Mouse (Mus musculus) forebrain, embryonic 10.5 days (tissue): ENCODE data around the gene Rps13. TPM values are rescaled to one million over a fixed set of nuclear protein-coding genes. Genes with fewer than 3 reads are reported as not detected.
A peak's percentile ranks its signal among the peaks of the same experiment; 100 is the strongest.
"Not testable (repeated sequence)": the region's sequence is repeated elsewhere in the genome, so short reads cannot be mapped to it uniquely, and the experiment has no call there.

Experiments used
- DNase-seq: peaks from one replicate; pipeline ENCODE4 v3.0.0-alpha.2; 2017; ENCODE audit warnings: low spot score; ENCODE audit errors: extremely low spot score
- H3K27ac ChIP-seq: fragments of 300-500 bp; sonication (generic); 2 replicates; pipeline ENCODE4 v1.5.1; 2016; ENCODE audit warnings: mild to moderate bottlenecking
- H3K27me3 ChIP-seq: fragments of 300-500 bp; sonication (generic); 2 replicates; pipeline ENCODE4 v1.6.1; 2016; ENCODE audit warnings: mild to moderate bottlenecking; ENCODE audit not compliant: poor library complexity, severe bottlenecking
- H3K36me3 ChIP-seq: fragments of 300-500 bp; sonication (generic); replicated peaks from 2 replicates; pipeline ENCODE4 v1.6.1; 2016; ENCODE audit warnings: mild to moderate bottlenecking, moderate library complexity
- H3K4me1 ChIP-seq: fragments of 300-500 bp; sonication (generic); 2 replicates; pipeline ENCODE4 v1.6.1; 2016
- H3K4me3 ChIP-seq: fragments of 300-500 bp; sonication (generic); 2 replicates; pipeline ENCODE4 v1.5.1; 2016; ENCODE audit warnings: mild to moderate bottlenecking, moderate library complexity
- H3K9me3 ChIP-seq: fragments of 300-500 bp; sonication (generic); 2 replicates; pipeline ENCODE4 v1.6.1; 2016; ENCODE audit warnings: mild to moderate bottlenecking, moderate library complexity
- WGBS: fragments of 180-500 bp; shearing (Covaris S2); methylation state at CpG from one replicate; pipeline ENCODE4 v1.1.7; 2016; 5-methylcytosine and 5-hydroxymethylcytosine counted together
- polyA plus RNA-seq: library from polyadenylated mRNA; unstranded; fragments of >200 nt; fragmentation: Nextera tagmentation; extraction: Ambion mirVana; gene quantifications from 2 replicates; pipeline ENCODE4 v1.2.1, GENCODE M21; 2016

Gene Rps13
- polyA plus RNA-seq: 830 and 840 TPM in 2 replicates

- Histone ChIP-seq H3K9me3 (no peaks in the 10 kb centered on the region), H3K36me3 (peaks cover 64% of the 10 kb centered on the region), H3K4me3 (peak within 1 kb of the TSS; percentile 92), H3K27ac (peak within 1 kb of the TSS; percentile 98), H3K27me3 (no peaks in the 10 kb centered on the region), H3K4me1 (peaks cover 27% of the 10 kb centered on the region)
- DNase-seq: peak; percentile 96
- under 1% methylated on average over 78 of the region's 78 CpGs for WGBS
Observed at GRCm38 (mm10) chr7:116333713-116334668, at the start of gene Rps13. TSS of gene Rps13 (minus strand) at chr7:116334195.

GRCm38 (mm10) chr7:116379181-116379580 lies 45.2 kb upstream of the Rps13 start:
- 87% methylated on average over 6 of the region's 6 CpGs for WGBS
- not testable (repeated sequence) for H3K4me3 ChIP-seq, H3K9me3 ChIP-seq, H3K27ac ChIP-seq, H3K4me1 ChIP-seq, H3K27me3 ChIP-seq, DNase-seq
- peaks cover 70% of the 10 kb centered on the region for H3K36me3 ChIP-seq

- WGBS: 85% methylated on average over 1 of the region's 1 CpGs
Observed at GRCm38 (mm10) chr7:116374284-116374683, 40.3 kb upstream of the Rps13 start.

GRCm38 (mm10) chr7:116336226-116336625 lies 2.2 kb upstream of the Rps13 start:
- no peaks in the 10 kb centered on the region for H3K9me3 ChIP-seq
- H3K27me3 ChIP-seq: no peaks in the 10 kb centered on the region
- H3K36me3 ChIP-seq: peaks cover 63% of the 10 kb centered on the region
- H3K4me3 ChIP-seq: no peak overlapping the region
- peak; percentile 46 for DNase-seq
- H3K4me1 ChIP-seq: peaks cover 27% of the 10 kb centered on the region
- 68% methylated on average over 1 of the region's 1 CpGs for WGBS
- H3K27ac ChIP-seq: no peak overlapping the region

More at GRCm38 (mm10) chr7:116374284-116374683, 40.3 kb upstream of the Rps13 start:
- H3K9me3 ChIP-seq: no peaks in the 10 kb centered on the region
- no peaks in the 10 kb centered on the region for H3K27me3 ChIP-seq
- no peak for DNase-seq
- peaks cover 74% of the 10 kb centered on the region for H3K36me3 ChIP-seq
- no peak overlapping the region for H3K4me3 ChIP-seq
- H3K4me1 ChIP-seq: no peaks in the 10 kb centered on the region
- no peak overlapping the region for H3K27ac ChIP-seq

- WGBS: 91% methylated on average over 6 of the region's 6 CpGs
- no peak for DNase-seq
- Histone ChIP-seq H3K9me3 (no peaks in the 10 kb centered on the region), H3K4me1 (peaks cover 27% of the 10 kb centered on the region), H3K36me3 (peaks cover 64% of the 10 kb centered on the region), H3K27ac (no peak overlapping the region), H3K27me3 (no peaks in the 10 kb centered on the region), H3K4me3 (peak overlapping the region; percentile 92)
Observed at GRCm38 (mm10) chr7:116335133-116335532, 1.1 kb upstream of the Rps13 start.

DNA sequence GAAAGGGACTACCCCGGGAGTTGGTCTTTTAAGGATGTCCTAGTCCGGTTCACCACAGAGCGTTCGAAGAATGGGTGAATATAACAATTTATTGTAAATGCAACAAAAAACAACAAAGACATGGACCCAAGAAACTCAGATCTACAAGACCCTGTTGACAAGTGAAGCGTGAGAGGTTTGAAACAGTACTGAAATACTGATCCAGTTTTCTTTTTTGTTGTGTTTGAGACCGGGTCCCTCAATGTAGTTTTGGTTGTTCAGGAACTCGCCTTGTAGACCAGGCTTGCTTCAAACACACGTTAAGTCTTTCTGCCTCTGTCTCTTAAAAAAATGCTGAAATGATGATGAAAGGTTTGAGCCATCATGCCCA lies 659 bp upstream of the Rps13 start:
- WGBS: 26% methylated on average over 8 of the region's 8 CpGs
- no peak for DNase-seq
- peak overlapping the region; percentile 98 for H3K27ac ChIP-seq

DNA sequence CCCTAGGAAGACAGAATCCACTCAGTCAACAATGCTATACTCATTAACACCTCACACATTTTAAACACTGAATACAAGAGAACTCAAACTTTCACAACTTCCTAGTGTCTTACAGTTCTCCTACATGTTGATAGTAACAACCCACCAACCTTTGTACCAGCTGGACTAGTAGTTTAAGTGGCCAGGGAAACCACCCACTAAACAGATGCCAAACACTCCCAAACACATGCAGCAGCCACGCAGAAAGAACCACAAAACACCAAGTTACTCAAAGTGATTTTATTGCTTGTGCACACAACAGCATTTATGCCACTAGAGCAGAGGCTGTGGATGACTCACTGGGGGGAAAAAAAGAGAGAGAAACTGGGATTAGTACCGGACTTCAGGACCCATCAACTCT lies 2.7 kb downstream of the Rps13 start:
- no peak for DNase-seq
- Histone ChIP-seq H3K4me3 (no peak overlapping the region), H3K4me1 (peaks cover 27% of the 10 kb centered on the region), H3K27me3 (no peaks in the 10 kb centered on the region), H3K9me3 (no peaks in the 10 kb centered on the region), H3K36me3 (peaks cover 66% of the 10 kb centered on the region), H3K27ac (no peak overlapping the region)
- 96% methylated on average over 2 of the region's 2 CpGs for WGBS

More for the DNA sequence above, 659 bp upstream of the Rps13 start:
- H3K9me3 ChIP-seq: no peaks in the 10 kb centered on the region
- peaks cover 27% of the 10 kb centered on the region for H3K4me1 ChIP-seq
- H3K27me3 ChIP-seq: no peaks in the 10 kb centered on the region
- peak overlapping the region; percentile 92 for H3K4me3 ChIP-seq
- peaks cover 64% of the 10 kb centered on the region for H3K36me3 ChIP-seq

DNA sequence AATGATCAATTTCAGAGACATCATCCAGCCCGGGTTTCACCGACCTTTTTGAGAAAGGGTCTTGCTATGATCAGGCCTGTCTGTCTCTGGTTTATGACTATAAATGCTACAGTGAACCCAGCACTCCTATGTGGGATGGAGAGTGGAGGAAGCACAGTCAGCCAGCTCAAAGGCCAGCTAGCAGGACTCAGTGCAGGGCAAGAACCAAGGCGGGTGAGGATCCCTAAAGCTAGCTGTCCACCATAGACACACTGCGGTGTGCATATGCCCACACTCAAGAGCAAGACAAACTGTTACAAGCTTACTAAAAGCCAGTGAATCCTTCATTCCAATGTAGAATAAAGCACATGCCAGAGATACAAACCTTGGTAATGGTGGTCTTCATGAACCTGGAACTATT lies 4.1 kb downstream of the Rps13 start:
- H3K9me3 ChIP-seq: no peaks in the 10 kb centered on the region
- H3K36me3 ChIP-seq: peaks cover 59% of the 10 kb centered on the region
- no peak overlapping the region for H3K27ac ChIP-seq
- WGBS: 93% methylated on average over 4 of the region's 4 CpGs
- peaks cover 23% of the 10 kb centered on the region for H3K4me1 ChIP-seq
- H3K4me3 ChIP-seq: no peak overlapping the region
- DNase-seq: no peak
- H3K27me3 ChIP-seq: no peaks in the 10 kb centered on the region

DNA sequence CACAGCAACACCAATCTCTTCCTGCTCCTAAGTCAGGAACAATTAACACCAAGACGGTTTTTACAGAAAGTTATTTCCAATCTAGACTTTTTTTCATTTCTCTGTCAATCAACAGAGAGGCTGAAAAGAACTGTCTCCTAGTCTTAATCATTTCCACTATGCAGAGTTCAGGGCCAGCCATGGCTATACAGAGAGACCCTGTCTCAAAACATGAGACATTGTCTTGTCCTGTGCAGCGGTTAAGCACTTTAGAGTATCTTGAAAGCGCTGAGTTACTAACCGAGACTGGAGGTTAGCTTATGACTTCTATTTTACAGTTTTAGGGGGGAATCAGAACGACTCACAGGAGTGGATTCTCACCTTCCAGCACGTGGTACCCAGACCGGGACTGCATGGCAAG lies 5.2 kb downstream of the Rps13 start:
- Histone ChIP-seq H3K4me3 (no peak overlapping the region), H3K9me3 (no peaks in the 10 kb centered on the region), H3K27ac (no peak overlapping the region), H3K27me3 (no peaks in the 10 kb centered on the region), H3K4me1 (peaks cover 17% of the 10 kb centered on the region), H3K36me3 (peaks cover 59% of the 10 kb centered on the region)
- WGBS: 83% methylated on average over 7 of the region's 7 CpGs
- no peak for DNase-seq

- Histone ChIP-seq H3K36me3 (peaks cover 57% of the 10 kb centered on the region), H3K27me3 (no peaks in the 10 kb centered on the region), H3K27ac (no peak overlapping the region), H3K4me3 (no peak overlapping the region), H3K4me1 (peaks cover 18% of the 10 kb centered on the region), H3K9me3 (no peaks in the 10 kb centered on the region)
- 92% methylated on average over 5 of the region's 5 CpGs for WGBS
- no peak for DNase-seq
Observed at GRCm38 (mm10) chr7:116327901-116328300, 6.1 kb downstream of the Rps13 start.

DNA sequence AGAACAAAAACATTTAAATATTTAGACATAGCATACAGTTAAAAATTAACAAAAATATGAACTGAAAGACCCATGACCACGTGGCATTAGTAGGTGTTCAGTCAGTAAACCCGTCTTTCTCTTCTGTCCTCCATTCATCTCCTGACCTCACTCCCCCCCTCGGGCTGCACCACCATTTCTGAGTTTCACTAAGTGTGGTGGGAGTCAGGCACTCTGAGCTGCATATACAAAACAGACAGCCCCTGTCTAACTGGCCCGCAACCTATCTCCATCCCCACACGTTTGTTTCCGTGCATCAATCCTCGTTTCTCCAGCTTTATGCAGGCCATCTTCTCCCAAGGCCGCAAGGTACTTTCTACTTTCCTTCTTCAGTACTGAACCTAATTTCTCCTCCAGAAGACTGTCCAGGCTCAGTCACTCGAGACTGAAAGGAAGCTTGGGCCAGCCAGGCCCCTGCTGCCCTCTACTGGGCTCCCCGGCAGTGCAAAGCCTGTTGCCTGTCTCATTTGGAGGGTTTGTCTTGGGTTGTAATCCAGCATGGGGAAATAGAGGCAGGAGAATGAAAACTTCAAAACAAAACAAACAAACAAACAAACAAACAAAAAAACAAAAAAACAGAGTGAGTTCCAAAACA lies 10.5 kb downstream of the Rps13 start:
- H3K4me3 ChIP-seq: no peak overlapping the region
- no peaks in the 10 kb centered on the region for H3K9me3 ChIP-seq
- H3K4me1 ChIP-seq: 0 out of 2 replicates have a peak, but pooled peaks cover 4% of the 10 kb centered on the region
- DNase-seq: peak; percentile 68
- H3K27me3 ChIP-seq: no peaks in the 10 kb centered on the region
- H3K27ac ChIP-seq: no peak overlapping the region
- peaks cover 12% of the 10 kb centered on the region for H3K36me3 ChIP-seq
- 35% methylated on average over 10 of the region's 10 CpGs for WGBS

DNA sequence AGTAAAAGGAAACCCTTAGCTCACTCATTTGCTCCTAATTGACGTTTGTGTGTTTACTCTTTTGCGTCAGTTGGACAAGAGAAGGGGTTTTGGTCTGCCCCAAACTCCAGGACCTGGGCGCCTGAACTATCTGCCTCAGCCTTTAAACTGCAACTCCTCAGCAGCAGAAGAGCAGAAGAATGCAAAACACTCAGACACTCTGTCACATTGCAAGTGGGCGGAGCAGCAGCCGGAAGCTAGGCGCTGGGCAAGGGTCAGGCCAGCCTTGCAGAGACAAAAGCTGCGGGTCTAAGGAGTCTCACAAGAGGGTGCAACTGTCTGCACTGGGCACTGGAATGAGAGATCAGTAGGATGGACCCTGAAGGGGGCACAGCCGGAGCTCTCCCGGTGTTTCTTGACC lies 24.5 kb downstream of the Rps13 start:
- H3K36me3 ChIP-seq: peaks cover 3% of the 10 kb centered on the region; the same call in 1 of the 2 replicates
- H3K9me3 ChIP-seq: no peaks in the 10 kb centered on the region
- WGBS: 16% methylated on average over 9 of the region's 9 CpGs
- DNase-seq: peak; percentile 41
- H3K4me3 ChIP-seq: peak overlapping the region; percentile 74
- H3K27ac ChIP-seq: peak overlapping the region; percentile 96
- H3K27me3 ChIP-seq: peaks cover 11% of the 10 kb centered on the region
- peaks cover 46% of the 10 kb centered on the region for H3K4me1 ChIP-seq

DNA sequence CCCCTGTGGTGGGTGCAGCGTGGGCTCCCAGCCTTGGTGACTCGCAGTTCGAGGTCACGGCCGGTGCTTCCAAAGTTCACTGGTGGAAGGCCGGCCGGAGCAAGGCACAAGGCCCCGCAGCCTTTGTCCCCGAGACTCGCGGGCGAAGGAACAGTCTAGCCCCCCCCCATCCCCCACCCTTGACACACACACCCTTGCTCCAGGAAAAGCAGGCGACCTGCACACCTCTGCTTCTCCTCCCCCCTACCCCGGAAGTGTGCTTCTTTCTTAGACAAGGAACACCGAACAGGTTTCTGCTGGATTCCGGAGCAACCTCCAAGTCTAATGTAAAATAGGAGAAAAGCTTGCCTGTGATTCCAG lies 25.4 kb downstream of the Rps13 start:
- Histone ChIP-seq H3K4me3 (peak overlapping the region; percentile 74), H3K36me3 (peaks cover 11% of the 10 kb centered on the region), H3K27ac (peak overlapping the region; percentile 96), H3K9me3 (no peaks in the 10 kb centered on the region), H3K27me3 (peaks cover 11% of the 10 kb centered on the region), H3K4me1 (peaks cover 46% of the 10 kb centered on the region)
- WGBS: 3% methylated on average over 16 of the region's 16 CpGs
- DNase-seq: no peak
